Comparison of ENCODE assay signal across 9 mouse cellular contexts in genomic region chr5:134494142-134494541, GRCm38 (mm10). TPM values are rescaled to one million over a fixed set of nuclear protein-coding genes. Genes with fewer than 3 reads are reported as not detected.
A peak's percentile ranks its signal among the peaks of the same experiment; 100 is the strongest.
DNase-seq lines count a peak whose midpoint lies in the region; ATAC-seq and TF ChIP-seq lines count a peak whose summit lies in the region.
"Had no signal": no experiment of that assay in that cellular context is flagged by ENCODE, and none has a peak within 500 bp of the region (broad histone marks: within the 10 kb centered on the region; RNA-seq: fewer than 3 reads in every experiment).

No protein-coding gene starts in this region.

- no peak overlapping the region for H3K4me3 ChIP-seq in cerebellum, adult 2 months (replicated peaks; ENCODE audit: insufficient read depth, low read depth, low read length)
- no peak overlapping the region for H3K4me3 ChIP-seq in hindbrain, embryonic 13.5 days

- no peaks in the 10 kb centered on the region for H3K4me1 ChIP-seq in cerebellum, adult 2 months (ENCODE audit: control insufficient read depth, insufficient read depth, low read length)
- H3K4me1 ChIP-seq in hindbrain, embryonic 13.5 days (replicated peaks), result no peaks in the 10 kb centered on the region

- ATAC-seq in hindbrain, embryonic 13.5 days (ENCODE audit: low FRiP score), result 0 out of 2 replicates have a peak, but pooled peaks have one; percentile 45

- no peaks in the 10 kb centered on the region for H3K27me3 ChIP-seq in cerebellum, adult 2 months (ENCODE audit: control insufficient read depth, insufficient read depth, low read length)
- no peaks in the 10 kb centered on the region for H3K27me3 ChIP-seq in hindbrain, embryonic 13.5 days

- no peaks in the 10 kb centered on the region for H3K9me3 ChIP-seq in hindbrain, embryonic 13.5 days

- peak; percentile 95 for TF ChIP-seq CTCF in cerebellum, adult 2 months (IDR thresholded peaks at IDR 0.05; ENCODE audit: borderline replicate concordance, insufficient read depth, low read depth, low read length)

- WGBS in cerebellum, adult 2 months, result 38% methylated on average over 11 of the region's 11 CpGs
- WGBS in hindbrain, embryonic 13.5 days, result 51% methylated on average over 11 of the region's 11 CpGs

- peaks cover 95% of the 10 kb centered on the region for H3K36me3 ChIP-seq in hindbrain, embryonic 13.5 days

- no peak for TF ChIP-seq POLR2A in cerebellum, adult 2 months (IDR thresholded peaks at IDR 0.05; ENCODE audit: borderline replicate concordance, insufficient read depth, low read length)

- H3K27ac ChIP-seq in cerebellum, adult 2 months (ENCODE audit: insufficient read depth, low read length), result no peak overlapping the region
- no peak overlapping the region for H3K27ac ChIP-seq in hindbrain, embryonic 13.5 days
- H3K27ac ChIP-seq: macrophage had no signal

- DNase-seq in MEL-GATA-1-ER (ENCODE audit: extremely low read depth, low read depth), result peak; percentile 66
- peak; percentile 82 to 88 for DNase-seq in cerebellum, adult 2 months
- peak; percentile 82 for DNase-seq in frontal cortex, postnatal 10 days (ENCODE audit: low spot score in 2 of 2)
- DNase-seq in layer of hippocampus, postnatal 10 days (ENCODE audit: low spot score in 2 of 2), result peak; percentile 95
- DNase-seq in lung, postnatal 14 days, result peak; percentile 96
- DNase-seq in retina, postnatal 1 day, result peak; percentile 87
- peak; percentile 82 to 85 for DNase-seq in thymus, postnatal 36 days

- no peak overlapping the region for H3K4me2 ChIP-seq in hindbrain, embryonic 13.5 days

- H3K9ac ChIP-seq in hindbrain, embryonic 13.5 days, result no peak overlapping the region

RNA-seq across cellular contexts. Expression of gene Gtf2ird1, which starts 37.6 kb away (rescaled TPM):
- polyA plus RNA-seq in cerebellum, adult 2 months (2012; rRNA removed), result 47.0 and 47.6 TPM in 2 replicates
- polyA plus RNA-seq in hindbrain, embryonic 13.5 days (2015; fragmentation: Nextera tagmentation; extraction: Ambion mirVana), result 74.5 and 76.0 TPM in 2 replicates
- total RNA-seq in layer of hippocampus, postnatal 10 days (2021), result 10 to 100 TPM; 35.6 to 46.3 TPM

RNA-seq across cellular contexts. Expression of gene Clip2, which starts 58.1 kb away (rescaled TPM):
- 54.2 and 59.1 TPM in 2 replicates for polyA plus RNA-seq in cerebellum, adult 2 months (2012; rRNA removed)
- 14.4 and 15.1 TPM in 2 replicates for polyA plus RNA-seq in hindbrain, embryonic 13.5 days (2015; fragmentation: Nextera tagmentation; extraction: Ambion mirVana)
- total RNA-seq in layer of hippocampus, postnatal 10 days (2021), result 100 to 1,000 TPM; 124 to 133 TPM
